Mouse (Mus musculus) stomach, embryonic 16.5 days (tissue): ENCODE results near the gene Atp7a. TPM values are rescaled to one million over a fixed set of nuclear protein-coding genes. Genes with fewer than 3 reads are reported as not detected.

Experiments used
- ATAC-seq: fragments of 200-750 bp; cut with Nextera tagmentation; 2 replicates; pipeline ENCODE4 v1.8.0; 2017; ENCODE audit warnings: moderate number of reproducible peaks, moderate TSS enrichment; ENCODE audit not compliant: insufficient read depth, low FRiP score
- H3K27ac ChIP-seq: fragments of 300-500 bp; sonication (generic); 2 replicates; pipeline ENCODE4 v1.5.1; 2014; ENCODE audit warnings: low read length
- H3K27me3 ChIP-seq: fragments of 300-500 bp; sonication (generic); 2 replicates; pipeline ENCODE4 v1.6.1; 2014; ENCODE audit warnings: low read length, control low read depth, mixed read lengths; ENCODE audit not compliant: control insufficient read depth, insufficient read depth
- H3K36me3 ChIP-seq: fragments of 300-500 bp; sonication (generic); 2 replicates; pipeline ENCODE4 v1.6.1; 2014; ENCODE audit warnings: low read length; ENCODE audit not compliant: control insufficient read depth, insufficient read depth
- H3K4me1 ChIP-seq: fragments of 300-500 bp; sonication (generic); 2 replicates; pipeline ENCODE4 v1.6.1; 2014; ENCODE audit warnings: low read length, control low read depth, mixed read lengths; ENCODE audit not compliant: control insufficient read depth, insufficient read depth
- H3K4me2 ChIP-seq: fragments of 300-500 bp; sonication (generic); 2 replicates; pipeline ENCODE4 v1.6.1; 2014; ENCODE audit warnings: low read depth, low read length, mixed read lengths
- H3K4me3 ChIP-seq: fragments of 300-500 bp; sonication (generic); replicated peaks from 2 replicates; pipeline ENCODE4 v1.5.1; 2014; ENCODE audit warnings: mild to moderate bottlenecking, low read length
- H3K9ac ChIP-seq: fragments of 300-500 bp; sonication (generic); 2 replicates; pipeline ENCODE4 v1.6.1; 2014; ENCODE audit warnings: low read length
- H3K9me3 ChIP-seq: fragments of 300-500 bp; sonication (generic); replicated peaks from 2 replicates; pipeline ENCODE4 v1.6.1; 2016; ENCODE audit warnings: low read length, control low read depth; ENCODE audit not compliant: control insufficient read depth
- WGBS: fragments of 180-500 bp; shearing (Covaris S2); extraction: QIAGEN DNeasy Blood & Tissue Kit; methylation state at CpG from one replicate; pipeline ENCODE4 v1.1.7; 2014; 5-methylcytosine and 5-hydroxymethylcytosine counted together
- polyA plus RNA-seq: library from polyadenylated mRNA; unstranded; fragments of >200 nt; fragmentation: Nextera tagmentation; extraction: Ambion mirVana; gene quantifications from 2 replicates; pipeline ENCODE4 v1.2.1, GENCODE M21; 2015

Atp7a gene
- polyA plus RNA-seq, 1 experiment from 2014 or later: 27.6 TPM

GRCm38 (mm10) chrX:106171853-106172154 lies 144.7 kb downstream of the Atp7a start:
- H3K36me3 ChIP-seq: no peaks in the 10 kb centered on the region
- H3K27ac ChIP-seq: no peak overlapping the region
- 63% methylated on average over 5 of the region's 6 CpGs for WGBS
- H3K4me3 ChIP-seq: peak overlapping the region; percentile 34; the same call in 1 of the 2 replicates
- no peaks in the 10 kb centered on the region for H3K9me3 ChIP-seq
- H3K4me2 ChIP-seq: peak overlapping the region; percentile 44
- no peak for ATAC-seq
- H3K4me1 ChIP-seq: no peaks in the 10 kb centered on the region
- H3K27me3 ChIP-seq: no peaks in the 10 kb centered on the region
- peak overlapping the region; percentile 43; the same call in 1 of the 2 replicates for H3K9ac ChIP-seq

Other genes with a start within 250 kb of the Atp7a start
- 137 and 154 TPM in 2 replicates for gene Atrx, start 97.9 kb upstream of the Atp7a start, polyA plus RNA-seq
- 78.7 and 82.3 TPM in 2 replicates for gene Magt1, start 15.4 kb upstream of the Atp7a start, polyA plus RNA-seq
- gene Cox7b, start 11.6 kb upstream of the Atp7a start, polyA plus RNA-seq: 405 and 440 TPM in 2 replicates
- 1.4 TPM in 2 replicates for gene Tlr13, start 115.9 kb downstream of the Atp7a start, polyA plus RNA-seq
- gene Pgk1, start 159.8 kb downstream of the Atp7a start, polyA plus RNA-seq: 302 and 332 TPM in 2 replicates
- 11.5 and 12.7 TPM in 2 replicates for gene Taf9b, start 193.9 kb downstream of the Atp7a start, polyA plus RNA-seq
- gene Fnd3c2, start 228.1 kb downstream of the Atp7a start, polyA plus RNA-seq: not detected in 2 replicates